Mouse (Mus musculus) embryonic facial prominence, embryonic 15.5 days (tissue): ENCODE results near the gene Btbd35f10. TPM values are rescaled to one million over a fixed set of nuclear protein-coding genes. Genes with fewer than 3 reads are reported as not detected.
"Not testable (repeated sequence)": the region's sequence is repeated elsewhere in the genome, so short reads cannot be mapped to it uniquely, and the experiment has no call there.

ENCODE experiments used
- ATAC-seq: fragments of 200-750 bp; cut with Nextera tagmentation; 2 replicates; pipeline ENCODE4 v1.8.0; 2017; ENCODE audit warnings: low read depth, moderate TSS enrichment; ENCODE audit not compliant: insufficient number of reproducible peaks, low FRiP score, low TSS enrichment
- H3K27ac ChIP-seq: fragments of 300-500 bp; sonication (generic); replicated peaks from 2 replicates; pipeline ENCODE4 v1.5.1; 2015; ENCODE audit warnings: mild to moderate bottlenecking, inconsistent platforms
- H3K27me3 ChIP-seq: fragments of 300-500 bp; sonication (generic); 2 replicates; pipeline ENCODE4 v1.6.1; 2015; ENCODE audit warnings: inconsistent platforms
- H3K36me3 ChIP-seq: fragments of 300-500 bp; sonication (generic); 2 replicates; pipeline ENCODE4 v1.6.1; 2015; ENCODE audit warnings: mild to moderate bottlenecking, inconsistent platforms
- H3K4me1 ChIP-seq: fragments of 300-500 bp; sonication (generic); 2 replicates; pipeline ENCODE4 v1.6.1; 2015; ENCODE audit warnings: inconsistent platforms
- H3K4me2 ChIP-seq: fragments of 300-500 bp; sonication (generic); replicated peaks from 2 replicates; pipeline ENCODE4 v1.6.1; 2015; ENCODE audit warnings: mild to moderate bottlenecking, inconsistent platforms
- H3K4me3 ChIP-seq: fragments of 300-500 bp; sonication (generic); replicated peaks from 2 replicates; pipeline ENCODE4 v1.5.1; 2015; ENCODE audit warnings: mild to moderate bottlenecking, inconsistent platforms
- H3K9ac ChIP-seq: fragments of 300-500 bp; sonication (generic); 2 replicates; pipeline ENCODE4 v1.6.1; 2015; ENCODE audit warnings: inconsistent platforms
- H3K9me3 ChIP-seq: fragments of 300-500 bp; sonication (generic); replicated peaks from 2 replicates; pipeline ENCODE4 v1.6.1; 2016; ENCODE audit warnings: inconsistent platforms
- WGBS: fragments of 180-500 bp; shearing (Covaris S2); methylation state at CpG from one replicate; pipeline ENCODE4 v1.1.7; 2015; 5-methylcytosine and 5-hydroxymethylcytosine counted together
- polyA plus RNA-seq: library from polyadenylated mRNA; unstranded; fragments of >200 nt; fragmentation: Nextera tagmentation; extraction: Ambion mirVana; gene quantifications from 2 replicates; pipeline ENCODE4 v1.2.1, GENCODE M21; 2015

Gene Btbd35f10
- not detected in 2 replicates for polyA plus RNA-seq

DNA sequence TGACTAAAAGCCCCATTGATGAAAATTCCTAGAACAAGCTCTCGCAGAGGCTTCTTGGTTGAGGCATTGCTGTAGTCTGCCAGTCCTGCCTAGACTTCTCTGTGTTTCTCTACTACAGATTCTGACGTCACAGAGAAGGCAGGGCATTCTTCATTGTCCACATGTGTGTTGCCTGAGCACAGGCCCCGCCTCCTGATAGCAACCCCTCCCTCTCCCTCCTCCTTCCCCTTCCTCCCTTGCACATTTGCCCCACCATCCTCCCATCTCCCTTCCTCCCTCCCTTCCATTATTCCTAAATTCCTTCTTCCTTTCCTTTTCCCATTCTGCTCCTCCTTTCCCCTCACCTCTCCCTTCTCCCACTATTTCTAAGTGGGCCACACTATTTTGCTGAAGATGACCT lies at the start of gene Btbd35f10:
Gene Btbd35f10, minus strand, starts transcription at position 101 of the 400 bp plus-strand sequence.
- not testable (repeated sequence) for H3K9me3 ChIP-seq, H3K36me3 ChIP-seq, H3K27ac ChIP-seq, H3K27me3 ChIP-seq, H3K4me3 ChIP-seq, H3K4me2 ChIP-seq, H3K4me1 ChIP-seq, H3K9ac ChIP-seq, ATAC-seq
- WGBS = no CpG with 5 or more reads among the region's 3 CpGs

Other genes starting within 250 kb of the Btbd35f10 start
- not detected in 2 replicates for gene Btbd35f18, start 52.7 kb downstream of the Btbd35f10 start, polyA plus RNA-seq
- gene Btbd35f16, start 204.1 kb upstream of the Btbd35f10 start, polyA plus RNA-seq = not detected in 2 replicates